Comparison of ENCODE assay signal across 10 mouse cellular contexts in the genomic region with DNA sequence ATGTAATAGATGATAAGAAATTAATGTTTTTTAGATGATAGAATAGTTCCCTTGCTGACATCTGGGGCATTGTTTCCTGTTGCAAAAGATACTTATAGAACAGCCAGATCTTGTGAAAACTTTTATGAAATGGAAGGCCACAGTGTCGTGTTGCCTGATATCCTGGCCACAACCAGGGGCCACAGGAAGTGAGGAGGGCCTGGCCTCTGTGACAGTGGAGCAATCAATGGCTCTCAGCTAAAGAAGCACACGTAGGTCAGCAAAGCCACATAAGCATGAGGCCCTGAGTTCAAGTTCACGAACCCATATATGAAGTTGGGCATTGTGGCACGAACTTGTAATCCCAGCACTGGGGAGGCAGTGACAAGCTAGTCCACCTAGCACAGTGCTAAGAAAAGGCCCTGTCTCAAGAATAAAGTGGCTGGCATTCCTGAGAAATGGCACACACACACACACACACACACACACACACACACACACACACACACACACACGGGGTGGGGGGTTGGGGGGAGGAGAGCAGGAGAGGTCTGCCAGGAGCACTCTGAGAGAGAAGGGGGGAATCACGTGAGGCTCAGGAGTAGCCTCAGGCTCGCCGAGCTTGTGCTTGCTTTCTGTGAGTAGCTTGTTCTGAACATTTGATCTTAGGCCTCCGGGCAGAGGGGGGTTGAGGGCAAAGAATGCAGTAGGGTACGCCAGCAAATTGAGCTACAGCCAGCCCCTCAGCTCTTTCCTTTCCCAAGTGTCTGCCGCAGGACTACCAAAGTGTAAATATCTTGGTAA. TPM values are rescaled to one million over a fixed set of nuclear protein-coding genes. Genes with fewer than 3 reads are reported as not detected.
DNase-seq lines count a peak whose midpoint lies in the region; ATAC-seq lines count a peak whose summit lies in the region.
"Had no signal": no experiment of that assay in that cellular context is flagged by ENCODE, and none has a peak within 500 bp of the region (broad histone marks: within the 10 kb centered on the region; RNA-seq: fewer than 3 reads in every experiment).

No protein-coding gene starts in this region.

- no peak overlapping the region for H3K27ac ChIP-seq in embryonic facial prominence, embryonic 14.5 days (replicated peaks; ENCODE audit: low read depth, low read length)
- no peak overlapping the region for H3K27ac ChIP-seq in hindbrain, embryonic 10.5 days
- no peak overlapping the region for H3K27ac ChIP-seq in midbrain, embryonic 13.5 days
- H3K27ac ChIP-seq: liver, embryonic 15.5 days had no signal

- 32% methylated on average over 10 of the region's 11 CpGs for WGBS in embryonic facial prominence, embryonic 14.5 days
- 45% methylated on average over 11 of the region's 11 CpGs for WGBS in hindbrain, embryonic 10.5 days
- 39% methylated on average over 11 of the region's 11 CpGs for WGBS in midbrain, embryonic 13.5 days

- 0 out of 2 replicates have a peak overlapping the region, but pooled peaks have one; percentile 18 for H3K4me2 ChIP-seq in embryonic facial prominence, embryonic 14.5 days (ENCODE audit: low read depth, low read length)
- no peak overlapping the region for H3K4me2 ChIP-seq in midbrain, embryonic 13.5 days (replicated peaks)
- H3K4me2 ChIP-seq: liver, embryonic 15.5 days had no signal

- H3K36me3 ChIP-seq in embryonic facial prominence, embryonic 14.5 days (ENCODE audit: control insufficient read depth, insufficient read depth, low read length): no peaks in the 10 kb centered on the region
- no peaks in the 10 kb centered on the region for H3K36me3 ChIP-seq in hindbrain, embryonic 10.5 days
- no peaks in the 10 kb centered on the region for H3K36me3 ChIP-seq in midbrain, embryonic 13.5 days
- H3K36me3 ChIP-seq: liver, embryonic 15.5 days had no signal

- no peaks in the 10 kb centered on the region for H3K9me3 ChIP-seq in embryonic facial prominence, embryonic 14.5 days (ENCODE audit: control insufficient read depth, low read length)
- H3K9me3 ChIP-seq in hindbrain, embryonic 10.5 days: no peaks in the 10 kb centered on the region
- no peaks in the 10 kb centered on the region for H3K9me3 ChIP-seq in midbrain, embryonic 13.5 days
- H3K9me3 ChIP-seq: liver, embryonic 15.5 days had no signal

- H3K9ac ChIP-seq in embryonic facial prominence, embryonic 14.5 days (ENCODE audit: low read depth, low read length): no peak overlapping the region
- no peak overlapping the region for H3K9ac ChIP-seq in midbrain, embryonic 13.5 days (replicated peaks)
- H3K9ac ChIP-seq: liver, embryonic 15.5 days had no signal

- peaks cover 10% of the 10 kb centered on the region; the same call in 1 of the 2 replicates for H3K4me1 ChIP-seq in embryonic facial prominence, embryonic 14.5 days (ENCODE audit: control insufficient read depth, insufficient read depth, low read length)
- H3K4me1 ChIP-seq in hindbrain, embryonic 10.5 days (replicated peaks): peaks cover 14% of the 10 kb centered on the region; the same call in 1 of the 2 replicates
- H3K4me1 ChIP-seq in midbrain, embryonic 13.5 days (replicated peaks): peaks cover 8% of the 10 kb centered on the region; the same call in 1 of the 2 replicates
- H3K4me1 ChIP-seq: liver, embryonic 15.5 days had no signal

- DNase-seq in embryonic facial prominence, embryonic 14.5 days (ENCODE audit: low spot score): peak; percentile 84
- peak; percentile 43 for DNase-seq in hindbrain, embryonic 10.5 days (ENCODE audit: low spot score)
- peak; percentile 36 to 58 for DNase-seq in kidney, postnatal 4 days
- no peak for DNase-seq in thymus, postnatal 4 days
- DNase-seq in testis, postnatal 10 days (ENCODE audit: low spot score): no peak
- DNase-seq in gastrocnemius, postnatal 10 days: no peak
- DNase-seq: cerebellum, postnatal 25 days; heart, postnatal 10 days had no signal

- no peaks in the 10 kb centered on the region for H3K27me3 ChIP-seq in embryonic facial prominence, embryonic 14.5 days (replicated peaks; ENCODE audit: control insufficient read depth, insufficient read depth, low read length)
- H3K27me3 ChIP-seq in hindbrain, embryonic 10.5 days (ENCODE audit: insufficient read depth, poor library complexity, severe bottlenecking): peaks cover 6% of the 10 kb centered on the region; the same call in 1 of the 2 replicates
- H3K27me3 ChIP-seq in midbrain, embryonic 13.5 days: no peaks in the 10 kb centered on the region
- H3K27me3 ChIP-seq: liver, embryonic 15.5 days had no signal

- peak; percentile 89 for ATAC-seq in embryonic facial prominence, embryonic 14.5 days (ENCODE audit: low read depth)
- peak; percentile 85 for ATAC-seq in midbrain, embryonic 13.5 days

- no peak overlapping the region for H3K4me3 ChIP-seq in embryonic facial prominence, embryonic 14.5 days (ENCODE audit: low read depth, low read length)
- no peak overlapping the region for H3K4me3 ChIP-seq in hindbrain, embryonic 10.5 days
- H3K4me3 ChIP-seq in midbrain, embryonic 13.5 days (replicated peaks): no peak overlapping the region

RNA-seq across cellular contexts. Expression of a gene that starts 0.8 kb away (rescaled TPM):
- polyA plus RNA-seq in embryonic facial prominence, embryonic 14.5 days (2014; fragmentation: Nextera tagmentation; extraction: Ambion mirVana): 0.16 and 0.18 TPM in 2 replicates
- 0.01 TPM in 2 replicates for polyA plus RNA-seq in hindbrain, embryonic 10.5 days (2016; fragmentation: Nextera tagmentation; extraction: Ambion mirVana)
- polyA plus RNA-seq in midbrain, embryonic 13.5 days (2015; fragmentation: Nextera tagmentation; extraction: Ambion mirVana): 0.01 and 0.04 TPM in 2 replicates
- total RNA-seq in gastrocnemius, postnatal 10 days (2021): under 1 TPM in 1 of 2 experiments, not detected in 1; 0.45 TPM
- total RNA-seq: heart, postnatal 10 days had no signal

Comparison
In these comparisons a context has a peak if more than half of its experiments do, and no peak if none do; other contexts are left out.
1. DNase-seq: peak in embryonic facial prominence, embryonic 14.5 days (single experiment), hindbrain, embryonic 10.5 days (single experiment) and kidney, postnatal 4 days (2 of 2); none in thymus, postnatal 4 days (single experiment), testis, postnatal 10 days (single experiment) and gastrocnemius, postnatal 10 days (single experiment).